Mouse (Mus musculus): Measurements from ENCODE around the gene Dok3. TPM values are rescaled to one million over a fixed set of nuclear protein-coding genes. Genes with fewer than 3 reads are reported as not detected.

Dok3 gene
- polyA plus RNA-seq, 1 experiment from 2014 or later = 2.4 TPM

DNA sequence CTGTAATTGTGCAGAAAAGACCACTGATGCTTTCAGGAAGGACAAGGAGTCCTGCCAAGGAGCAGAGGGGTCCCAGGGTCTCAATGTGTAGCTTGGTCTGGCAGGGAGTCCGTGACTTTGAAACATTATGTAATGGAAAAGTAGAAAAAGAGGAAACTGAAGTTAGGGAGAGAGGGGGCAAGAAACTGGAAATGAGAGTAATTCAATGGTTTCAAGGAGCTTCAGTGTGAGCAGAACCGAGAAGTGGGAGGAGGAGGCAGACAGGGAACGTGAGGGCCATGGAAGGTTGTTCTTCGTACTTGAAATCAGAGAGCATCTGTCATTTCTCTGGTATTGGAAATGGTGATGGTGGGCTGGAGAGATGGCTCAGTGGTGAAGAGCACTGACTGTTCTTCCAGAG lies 9.5 kb downstream of the Dok3 start:
- Histone ChIP-seq H3K9ac (replicated peaks; ENCODE audit: low read depth, low read length) (no peak overlapping the region), H3K9me3 (ENCODE audit: control insufficient read depth, low read depth, low read length) (no peaks in the 10 kb centered on the region), H3K4me2 (replicated peaks; ENCODE audit: low read depth, low read length) (no peak overlapping the region), H3K4me3 (ENCODE audit: low read depth, low read length) (no peak overlapping the region), H3K27me3 (ENCODE audit: control insufficient read depth, insufficient read depth, low read length) (no peaks in the 10 kb centered on the region), H3K27ac (ENCODE audit: low read length) (no peak overlapping the region), H3K4me1 (ENCODE audit: control insufficient read depth, insufficient read depth, low read length) (no peaks in the 10 kb centered on the region), H3K36me3 (ENCODE audit: control insufficient read depth, insufficient read depth, low read length) (no peaks in the 10 kb centered on the region)
- no peak for ATAC-seq (ENCODE audit: insufficient number of reproducible peaks, insufficient read depth, low FRiP score, low read depth)
- 73% methylated on average over 4 of the region's 4 CpGs for WGBS

DNA sequence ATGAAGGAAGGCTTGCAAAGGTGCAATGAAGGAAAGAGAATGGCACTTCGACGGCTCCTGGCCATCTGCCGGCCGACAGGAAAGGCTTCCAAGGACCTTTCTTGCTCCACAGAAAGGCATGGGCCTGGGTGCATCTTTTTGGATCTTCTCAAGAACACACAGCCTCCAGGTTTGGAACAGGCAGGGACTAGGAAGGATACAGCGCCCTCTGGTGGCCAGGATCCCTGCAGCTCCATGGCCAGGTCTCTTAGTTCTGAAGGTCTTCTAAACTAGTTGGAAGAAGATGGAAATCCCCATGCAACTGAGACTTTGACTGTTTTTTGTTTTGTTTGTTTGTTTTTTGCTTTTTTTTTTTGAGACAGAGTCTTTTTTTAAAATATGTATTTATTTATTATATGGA lies 12.1 kb downstream of the Dok3 start:
- Histone ChIP-seq H3K9me3 (ENCODE audit: control insufficient read depth, low read depth, low read length) (no peaks in the 10 kb centered on the region), H3K27me3 (ENCODE audit: control insufficient read depth, insufficient read depth, low read length) (no peaks in the 10 kb centered on the region), H3K9ac (replicated peaks; ENCODE audit: low read depth, low read length) (no peak overlapping the region), H3K4me2 (replicated peaks; ENCODE audit: low read depth, low read length) (no peak overlapping the region), H3K36me3 (ENCODE audit: control insufficient read depth, insufficient read depth, low read length) (no peaks in the 10 kb centered on the region), H3K4me3 (ENCODE audit: low read depth, low read length) (no peak overlapping the region), H3K4me1 (ENCODE audit: control insufficient read depth, insufficient read depth, low read length) (peaks cover 6% of the 10 kb centered on the region), H3K27ac (ENCODE audit: low read length) (no peak overlapping the region)
- no peak for ATAC-seq (ENCODE audit: insufficient number of reproducible peaks, insufficient read depth, low FRiP score, low read depth)
- WGBS = 4% methylated on average over 5 of the region's 5 CpGs

DNA sequence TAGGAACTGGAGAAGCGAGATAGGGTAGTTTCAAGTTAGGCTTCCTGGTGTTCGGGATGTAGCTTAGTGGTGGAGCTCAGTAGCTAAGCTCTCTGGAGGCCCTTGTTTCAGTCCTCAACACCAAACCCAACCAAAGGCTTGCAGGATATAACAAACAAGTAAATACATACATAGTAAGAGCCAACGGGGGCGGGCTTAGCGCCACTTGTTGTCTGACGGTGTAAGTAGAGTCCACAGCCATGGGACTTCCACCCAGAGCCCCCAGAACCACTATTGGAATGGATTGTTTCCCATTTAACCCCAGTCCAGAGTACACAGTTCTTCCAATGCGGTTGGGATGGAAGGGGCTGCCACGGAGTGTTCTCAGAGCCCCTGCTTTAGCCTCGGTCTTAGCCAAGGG lies 15.3 kb downstream of the Dok3 start:
- peaks cover 29% of the 10 kb centered on the region for H3K4me1 ChIP-seq (ENCODE audit: control insufficient read depth, insufficient read depth, low read length)
- peak overlapping the region; percentile 86 for H3K4me2 ChIP-seq (replicated peaks; ENCODE audit: low read depth, low read length)
- no peaks in the 10 kb centered on the region for H3K27me3 ChIP-seq (ENCODE audit: control insufficient read depth, insufficient read depth, low read length)
- no peaks in the 10 kb centered on the region for H3K9me3 ChIP-seq (ENCODE audit: control insufficient read depth, low read depth, low read length)
- no peak overlapping the region for H3K27ac ChIP-seq (ENCODE audit: low read length)
- peaks cover 13% of the 10 kb centered on the region for H3K36me3 ChIP-seq (ENCODE audit: control insufficient read depth, insufficient read depth, low read length)
- peak overlapping the region; percentile 91 for H3K4me3 ChIP-seq (ENCODE audit: low read depth, low read length)
- WGBS = 35% methylated on average over 9 of the region's 9 CpGs
- ATAC-seq (ENCODE audit: insufficient number of reproducible peaks, insufficient read depth, low FRiP score, low read depth) = no peak
- peak overlapping the region; percentile 84; the same call in 1 of the 2 replicates for H3K9ac ChIP-seq (replicated peaks; ENCODE audit: low read depth, low read length)

DNA sequence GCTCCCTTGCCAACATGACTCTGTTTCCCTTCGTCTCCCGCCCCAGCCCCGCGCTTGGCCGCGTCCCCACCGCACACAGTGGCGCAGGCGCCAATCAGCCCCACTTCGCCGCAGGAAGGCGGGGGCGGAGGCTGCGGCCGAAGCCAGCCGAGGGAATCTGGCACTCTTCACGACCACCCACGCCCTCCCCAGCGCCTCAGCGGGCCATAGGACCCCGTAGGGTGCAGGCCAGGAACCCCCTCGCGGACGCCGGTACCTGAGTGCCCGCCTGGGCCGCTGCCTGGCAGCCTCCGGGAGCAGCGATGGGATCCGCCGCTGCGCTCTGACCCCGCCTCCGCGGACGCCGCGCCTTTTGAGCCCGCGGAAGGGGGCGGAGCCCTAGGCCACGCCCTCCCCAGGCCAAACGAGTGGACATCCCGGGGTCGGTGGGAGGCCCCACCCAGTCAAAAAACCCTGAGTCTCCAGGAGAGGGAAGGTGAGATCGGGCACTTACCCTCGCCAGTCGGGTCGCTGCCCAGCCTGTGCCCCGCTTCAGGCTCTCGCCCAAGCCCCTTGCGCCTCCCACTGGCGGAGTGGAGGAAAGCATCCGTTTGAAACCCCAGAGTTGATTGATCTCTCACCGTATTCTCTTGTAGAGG lies 15.9 kb downstream of the Dok3 start, which contains the start of gene Pdlim7:
Gene Pdlim7, minus strand, starts transcription at position 566 of the 638 bp plus-strand sequence.
- H3K4me1 ChIP-seq (ENCODE audit: control insufficient read depth, insufficient read depth, low read length) = peaks cover 29% of the 10 kb centered on the region
- peaks cover 19% of the 10 kb centered on the region for H3K36me3 ChIP-seq (ENCODE audit: control insufficient read depth, insufficient read depth, low read length)
- ATAC-seq (ENCODE audit: insufficient number of reproducible peaks, insufficient read depth, low FRiP score, low read depth) = peak; percentile 59

DNA sequence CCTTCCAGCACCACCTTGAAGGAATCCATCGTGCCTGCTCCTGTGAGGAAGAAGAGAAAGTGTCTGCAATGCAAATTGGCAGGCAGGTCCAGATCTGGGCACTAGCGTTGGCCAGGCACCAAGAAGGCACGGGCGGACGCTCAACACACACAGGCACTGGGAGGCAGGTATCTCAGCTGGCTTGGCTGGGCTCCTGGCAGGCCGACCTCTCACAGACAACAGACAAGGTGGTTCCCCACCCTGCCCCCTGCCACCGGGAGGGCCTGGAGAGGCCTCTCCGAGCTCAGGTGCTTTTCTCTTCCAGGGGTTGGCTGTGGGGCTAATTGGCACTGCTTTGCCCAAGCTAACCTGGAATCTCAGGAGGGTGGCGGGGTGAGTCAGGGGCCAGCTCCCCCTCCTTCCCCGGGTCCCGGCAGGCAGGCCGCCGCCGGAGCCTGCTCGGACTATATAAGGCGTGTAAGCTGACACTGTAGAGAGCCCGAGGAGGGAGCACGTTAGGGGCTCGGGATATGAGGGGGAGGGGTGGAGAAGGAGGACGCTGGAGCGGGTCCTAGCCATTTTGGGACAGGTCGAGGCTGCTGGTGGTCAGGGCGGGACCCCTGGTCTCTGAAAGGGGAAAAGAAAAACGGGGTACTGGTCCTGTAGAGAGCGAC lies 16.6 kb downstream of the Dok3 start:
- ATAC-seq (ENCODE audit: insufficient number of reproducible peaks, insufficient read depth, low FRiP score, low read depth) = peak; percentile 39; the same call in 1 of the 2 replicates
- H3K27me3 ChIP-seq (ENCODE audit: control insufficient read depth, insufficient read depth, low read length) = no peaks in the 10 kb centered on the region
- H3K9ac ChIP-seq (replicated peaks; ENCODE audit: low read depth, low read length) = peak overlapping the region; percentile 84
- no peaks in the 10 kb centered on the region for H3K9me3 ChIP-seq (ENCODE audit: control insufficient read depth, low read depth, low read length)
- H3K27ac ChIP-seq (ENCODE audit: low read length) = peak overlapping the region; percentile 92
- peak overlapping the region; percentile 91 for H3K4me3 ChIP-seq (ENCODE audit: low read depth, low read length)
- WGBS = 1% methylated on average over 25 of the region's 25 CpGs
- H3K36me3 ChIP-seq (ENCODE audit: control insufficient read depth, insufficient read depth, low read length) = peaks cover 25% of the 10 kb centered on the region
- peaks cover 29% of the 10 kb centered on the region for H3K4me1 ChIP-seq (ENCODE audit: control insufficient read depth, insufficient read depth, low read length)
- peak overlapping the region; percentile 86 for H3K4me2 ChIP-seq (replicated peaks; ENCODE audit: low read depth, low read length)

More for the DNA sequence above, 15.9 kb downstream of the Dok3 start, which contains the start of gene Pdlim7:
- Histone ChIP-seq H3K9me3 (ENCODE audit: control insufficient read depth, low read depth, low read length) (no peaks in the 10 kb centered on the region), H3K27ac (ENCODE audit: low read length) (peak within 1 kb of the TSS; percentile 92), H3K27me3 (ENCODE audit: control insufficient read depth, insufficient read depth, low read length) (no peaks in the 10 kb centered on the region), H3K4me2 (replicated peaks; ENCODE audit: low read depth, low read length) (peak within 1 kb of the TSS; percentile 86), H3K9ac (replicated peaks; ENCODE audit: low read depth, low read length) (peak within 1 kb of the TSS; percentile 84), H3K4me3 (ENCODE audit: low read depth, low read length) (peak within 1 kb of the TSS; percentile 91)
- under 1% methylated on average over 55 of the region's 55 CpGs for WGBS

DNA sequence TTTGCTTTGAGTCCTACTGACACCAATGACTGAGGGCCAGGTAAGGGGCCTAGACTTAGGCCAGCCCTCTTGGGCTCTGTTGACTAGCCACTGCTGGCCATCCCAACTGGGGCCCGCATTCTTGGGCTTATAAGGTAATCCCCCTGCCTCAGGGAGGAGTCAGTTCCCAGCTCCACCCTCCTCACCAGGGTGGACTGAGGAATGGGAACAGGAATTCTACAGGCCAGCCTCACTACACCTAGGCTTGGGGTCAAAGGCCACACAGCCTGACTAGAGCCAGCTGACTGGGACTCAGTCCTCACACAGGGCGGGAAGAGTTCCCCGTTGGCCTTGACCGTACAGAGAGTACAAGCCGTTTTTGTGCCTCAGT lies 17.6 kb downstream of the Dok3 start:
- ATAC-seq (ENCODE audit: insufficient number of reproducible peaks, insufficient read depth, low FRiP score, low read depth) = no peak; the same call in 1 of the 2 replicates
- WGBS = 21% methylated on average over 5 of the region's 5 CpGs
- no peaks in the 10 kb centered on the region for H3K9me3 ChIP-seq (ENCODE audit: control insufficient read depth, low read depth, low read length)
- peaks cover 29% of the 10 kb centered on the region for H3K4me1 ChIP-seq (ENCODE audit: control insufficient read depth, insufficient read depth, low read length)
- no peaks in the 10 kb centered on the region for H3K27me3 ChIP-seq (ENCODE audit: control insufficient read depth, insufficient read depth, low read length)
- no peak overlapping the region for H3K9ac ChIP-seq (replicated peaks; ENCODE audit: low read depth, low read length)
- H3K4me3 ChIP-seq (ENCODE audit: low read depth, low read length) = peak overlapping the region; percentile 91
- peak overlapping the region; percentile 92 for H3K27ac ChIP-seq (ENCODE audit: low read length)
- peaks cover 33% of the 10 kb centered on the region for H3K36me3 ChIP-seq (ENCODE audit: control insufficient read depth, insufficient read depth, low read length)
- H3K4me2 ChIP-seq (replicated peaks; ENCODE audit: low read depth, low read length) = peak overlapping the region; percentile 86

DNA sequence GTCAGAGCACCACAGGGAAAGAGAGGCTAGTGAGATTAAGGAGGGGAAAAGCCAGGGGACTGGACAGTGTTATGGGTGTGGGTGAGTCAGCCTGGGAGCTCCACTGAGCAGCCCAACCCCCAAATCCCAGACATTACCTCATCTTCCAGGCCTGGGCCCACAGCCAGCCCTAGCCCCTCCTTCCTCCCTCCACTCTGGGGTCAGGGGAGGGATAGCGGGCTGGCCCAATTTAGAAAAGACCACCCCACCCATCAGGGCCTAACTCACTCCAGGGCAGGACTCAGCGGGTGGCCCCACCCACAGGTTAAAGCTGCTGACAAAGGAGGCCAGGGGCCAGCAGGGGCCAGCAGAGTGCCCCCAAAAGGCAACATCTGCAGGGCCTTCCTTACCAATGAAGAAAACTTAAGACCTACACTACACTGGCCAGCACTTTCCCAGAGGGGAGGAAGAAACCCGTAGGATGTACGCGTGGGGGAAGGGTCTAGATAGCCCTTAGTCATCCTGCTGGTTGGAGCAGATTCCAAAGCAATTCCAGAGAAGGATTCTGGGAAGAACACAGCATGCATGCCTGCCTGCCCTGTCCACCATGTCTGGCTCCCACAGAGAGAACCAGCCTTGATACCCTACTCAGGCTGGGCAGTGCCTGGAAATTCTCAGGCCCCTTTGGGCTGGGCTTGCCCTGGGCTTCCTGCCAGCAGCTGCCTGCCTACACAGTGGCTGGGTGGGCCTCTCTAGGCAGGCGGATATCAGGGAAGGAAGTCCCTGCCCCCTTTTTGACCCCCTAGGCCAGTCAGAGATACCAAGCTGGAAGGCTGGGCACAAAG lies 18.2 kb downstream of the Dok3 start:
- peaks cover 29% of the 10 kb centered on the region for H3K4me1 ChIP-seq (ENCODE audit: control insufficient read depth, insufficient read depth, low read length)
- ATAC-seq (ENCODE audit: insufficient number of reproducible peaks, insufficient read depth, low FRiP score, low read depth) = peak; percentile 84
- WGBS = 1% methylated on average over 6 of the region's 6 CpGs
- no peaks in the 10 kb centered on the region for H3K27me3 ChIP-seq (ENCODE audit: control insufficient read depth, insufficient read depth, low read length)
- H3K27ac ChIP-seq (ENCODE audit: low read length) = peak overlapping the region; percentile 92
- no peak overlapping the region; the same call in 1 of the 2 replicates for H3K9ac ChIP-seq (replicated peaks; ENCODE audit: low read depth, low read length)
- no peaks in the 10 kb centered on the region for H3K9me3 ChIP-seq (ENCODE audit: control insufficient read depth, low read depth, low read length)
- peaks cover 39% of the 10 kb centered on the region for H3K36me3 ChIP-seq (ENCODE audit: control insufficient read depth, insufficient read depth, low read length)
- peak overlapping the region; percentile 86 for H3K4me2 ChIP-seq (replicated peaks; ENCODE audit: low read depth, low read length)
- peak overlapping the region; percentile 91 for H3K4me3 ChIP-seq (ENCODE audit: low read depth, low read length)

DNA sequence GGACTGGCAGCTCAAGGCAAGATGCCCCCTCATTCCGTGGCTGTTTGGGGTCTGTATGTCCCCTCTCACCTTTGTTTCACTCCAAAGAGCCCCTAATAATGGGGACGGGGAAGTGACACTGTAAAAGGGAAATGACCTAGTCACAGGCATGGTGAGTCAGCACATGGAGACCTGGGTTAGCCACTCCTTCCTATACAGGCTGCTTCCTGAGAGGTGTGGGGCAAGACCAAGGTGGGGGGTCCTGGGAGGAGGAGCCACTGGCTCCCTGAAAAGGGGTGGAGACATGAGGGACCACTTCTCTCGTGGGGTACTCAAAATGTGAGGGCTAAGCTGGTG lies 18.8 kb downstream of the Dok3 start:
- H3K9ac ChIP-seq (replicated peaks; ENCODE audit: low read depth, low read length) = no peak overlapping the region
- H3K4me1 ChIP-seq (ENCODE audit: control insufficient read depth, insufficient read depth, low read length) = peaks cover 29% of the 10 kb centered on the region
- H3K4me2 ChIP-seq (replicated peaks; ENCODE audit: low read depth, low read length) = peak overlapping the region; percentile 86
- H3K27me3 ChIP-seq (ENCODE audit: control insufficient read depth, insufficient read depth, low read length) = no peaks in the 10 kb centered on the region
- no peak overlapping the region for H3K4me3 ChIP-seq (ENCODE audit: low read depth, low read length)
- H3K36me3 ChIP-seq (ENCODE audit: control insufficient read depth, insufficient read depth, low read length) = peaks cover 45% of the 10 kb centered on the region
- H3K9me3 ChIP-seq (ENCODE audit: control insufficient read depth, low read depth, low read length) = no peaks in the 10 kb centered on the region
- 20% methylated on average over 3 of the region's 3 CpGs for WGBS
- no peak for ATAC-seq (ENCODE audit: insufficient number of reproducible peaks, insufficient read depth, low FRiP score, low read depth)
- H3K27ac ChIP-seq (ENCODE audit: low read length) = peak overlapping the region; percentile 29; the same call in 1 of the 2 replicates

Data from stomach, embryonic 14.5 days (tissue).